Mouse (Mus musculus) thymus, postnatal 25 days (tissue): ENCODE data around the gene Hmgb4.

Experiments
- DNase-seq: peaks from one replicate; pipeline ENCODE4 v3.0.0; 2022

Hmgb4 gene

GRCm38 (mm10) chr4:128260907-128261560, at the start of gene Hmgb4:
Hmgb4 (minus strand) TSS chr4:128260957.
- DNase-seq, result no peak

- no peak for DNase-seq
Observed at GRCm38 (mm10) chr4:128306011-128306410, 45.3 kb upstream of the Hmgb4 start.

- no peak for DNase-seq
Observed at GRCm38 (mm10) chr4:128304049-128304448, 43.3 kb upstream of the Hmgb4 start.

- DNase-seq, result no peak
Observed at GRCm38 (mm10) chr4:128288095-128288494, 27.3 kb upstream of the Hmgb4 start.

GRCm38 (mm10) chr4:128285009-128285408, 24.3 kb upstream of the Hmgb4 start:
- no peak for DNase-seq

- DNase-seq, result no peak
Observed at GRCm38 (mm10) chr4:128275586-128275985, 14.8 kb upstream of the Hmgb4 start.

- DNase-seq, result no peak
Observed at GRCm38 (mm10) chr4:128275116-128275515, 14.4 kb upstream of the Hmgb4 start.

GRCm38 (mm10) chr4:128273146-128273545, 12.4 kb upstream of the Hmgb4 start:
- no peak for DNase-seq

GRCm38 (mm10) chr4:128272501-128272900, 11.7 kb upstream of the Hmgb4 start:
- DNase-seq, result no peak

- no peak for DNase-seq
Observed at GRCm38 (mm10) chr4:128270931-128271330, 10.2 kb upstream of the Hmgb4 start.

GRCm38 (mm10) chr4:128270177-128270576, 9.4 kb upstream of the Hmgb4 start:
- no peak for DNase-seq

- DNase-seq, result no peak
Observed at GRCm38 (mm10) chr4:128269261-128269875, 8.6 kb upstream of the Hmgb4 start.

GRCm38 (mm10) chr4:128265341-128265740, 4.6 kb upstream of the Hmgb4 start:
- no peak for DNase-seq

GRCm38 (mm10) chr4:128264491-128264890, 3.7 kb upstream of the Hmgb4 start:
- no peak for DNase-seq

GRCm38 (mm10) chr4:128259211-128259610, 1.5 kb downstream of the Hmgb4 start:
- no peak for DNase-seq

- no peak for DNase-seq
Observed at GRCm38 (mm10) chr4:128248676-128249075, 12.1 kb downstream of the Hmgb4 start.

GRCm38 (mm10) chr4:128245201-128245600, 15.6 kb downstream of the Hmgb4 start:
- no peak for DNase-seq

- no peak for DNase-seq
Observed at GRCm38 (mm10) chr4:128241854-128242356, 18.9 kb downstream of the Hmgb4 start.

GRCm38 (mm10) chr4:128241075-128241853, 19.5 kb downstream of the Hmgb4 start:
- no peak for DNase-seq

- DNase-seq, result no peak
Observed at GRCm38 (mm10) chr4:128239113-128239512, 21.6 kb downstream of the Hmgb4 start.

GRCm38 (mm10) chr4:128233458-128233857, 27.3 kb downstream of the Hmgb4 start:
- no peak for DNase-seq

GRCm38 (mm10) chr4:128227377-128228316, 33.1 kb downstream of the Hmgb4 start:
- no peak for DNase-seq

GRCm38 (mm10) chr4:128224453-128224852, 36.3 kb downstream of the Hmgb4 start:
- no peak for DNase-seq
